Mouse (Mus musculus) E14TG2a.4 (cell line): ENCODE measurements around the gene Slc22a14.

Experiments
- CTCF ChIP-seq: conservative IDR thresholded peaks from 2 replicates; pipeline ENCODE4 v1.5.1; 2014; ENCODE audit warnings: low read length
- NANOG ChIP-seq: IDR thresholded peaks from 2 replicates; pipeline ENCODE4 v1.6.1; 2014; ENCODE audit warnings: borderline replicate concordance, low read length, mixed read lengths

- TF ChIP-seq CTCF (peak; percentile 91), NANOG (no peak)
Observed at GRCm38 (mm10) chr9:119352060-119352459, 13.3 kb downstream of the Slc22a14 start.
